Mouse (Mus musculus) kidney, adult 9 months (tissue): ENCODE results near the gene Chrdl2.
"Not testable (repeated sequence)": the region's sequence is repeated elsewhere in the genome, so short reads cannot be mapped to it uniquely, and the experiment has no call there.

ENCODE experiments used
- DNase-seq: peaks from one replicate; pipeline ENCODE4 v3.0.0; 2022

Chrdl2 gene

DNA sequence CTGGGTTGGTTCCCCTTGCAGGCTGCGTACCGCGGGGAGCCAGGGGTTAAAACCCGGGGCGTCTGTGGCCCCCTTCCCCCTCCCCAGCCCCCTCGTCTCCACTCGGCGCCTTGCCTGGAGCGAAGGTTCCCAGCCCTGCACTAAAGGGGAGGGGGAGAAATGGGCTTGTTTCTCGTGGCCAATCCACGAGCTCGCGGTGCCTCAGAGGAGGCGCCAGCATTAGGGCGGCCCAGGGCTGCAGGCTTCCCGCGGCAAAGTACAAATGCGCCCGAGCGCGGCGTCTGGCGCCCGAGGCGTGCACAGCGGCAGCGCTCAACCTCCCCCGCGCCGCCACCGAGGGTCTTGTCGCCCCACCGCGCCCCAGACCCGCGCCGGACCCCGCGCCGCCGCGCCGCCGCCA lies at the start of gene Chrdl2:
TSS of gene Chrdl2 (plus strand) at position 383 of the 400 bp plus-strand sequence.
- peak; percentile 26 for DNase-seq

DNA sequence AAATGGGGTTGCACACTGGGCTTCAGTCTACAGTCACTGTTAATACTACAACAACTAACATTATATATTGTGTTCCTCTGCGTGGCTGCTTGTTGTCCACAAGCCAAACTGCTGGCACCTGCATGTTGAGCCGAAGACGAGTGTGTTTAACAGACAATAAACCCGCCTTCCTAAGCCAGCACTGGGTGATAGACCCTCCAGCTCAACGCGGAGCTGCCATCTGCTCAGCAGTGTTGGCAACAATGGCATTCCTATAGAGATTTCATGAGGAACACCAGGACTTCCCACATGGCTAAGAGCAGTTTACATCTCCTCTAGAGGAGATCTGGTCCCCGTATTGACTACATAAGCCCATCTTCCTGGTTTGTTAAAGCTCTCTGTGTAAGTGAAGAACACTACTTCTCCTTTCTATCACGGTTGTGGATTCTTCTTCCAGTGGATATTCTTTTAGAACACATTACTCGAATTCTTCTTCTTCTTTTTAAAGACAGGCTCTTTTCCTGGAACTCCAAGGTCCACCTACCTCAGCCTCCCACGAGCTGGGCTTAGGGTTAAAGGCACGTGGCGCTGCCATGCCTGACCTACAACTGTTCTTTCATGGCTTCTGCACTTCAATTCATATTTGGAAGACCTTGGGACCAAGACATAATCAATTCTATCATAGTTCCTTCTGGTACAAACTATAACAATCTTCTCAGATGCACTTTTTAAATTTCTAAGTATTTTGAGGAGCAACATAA lies 48.6 kb upstream of the Chrdl2 start:
- no peak for DNase-seq

DNA sequence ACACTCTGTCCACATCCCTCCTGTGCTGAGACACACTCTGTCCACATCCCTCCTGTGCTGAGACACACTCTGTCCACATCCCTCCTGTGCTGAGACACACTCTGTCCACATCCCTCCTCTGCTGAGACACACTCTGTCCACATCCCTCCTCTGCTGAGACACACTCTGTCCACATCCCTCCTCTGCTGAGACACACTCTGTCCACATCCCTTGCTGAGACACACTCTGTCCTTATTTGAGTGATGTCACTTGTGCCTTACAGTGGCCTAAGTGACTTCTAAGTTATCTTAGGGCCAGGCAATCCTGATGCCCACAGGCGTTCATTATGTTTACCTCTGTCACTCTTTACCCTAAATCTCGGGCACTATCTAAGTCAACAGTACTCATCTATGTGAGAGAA lies 45.4 kb upstream of the Chrdl2 start:
- not testable (repeated sequence) for DNase-seq

DNA sequence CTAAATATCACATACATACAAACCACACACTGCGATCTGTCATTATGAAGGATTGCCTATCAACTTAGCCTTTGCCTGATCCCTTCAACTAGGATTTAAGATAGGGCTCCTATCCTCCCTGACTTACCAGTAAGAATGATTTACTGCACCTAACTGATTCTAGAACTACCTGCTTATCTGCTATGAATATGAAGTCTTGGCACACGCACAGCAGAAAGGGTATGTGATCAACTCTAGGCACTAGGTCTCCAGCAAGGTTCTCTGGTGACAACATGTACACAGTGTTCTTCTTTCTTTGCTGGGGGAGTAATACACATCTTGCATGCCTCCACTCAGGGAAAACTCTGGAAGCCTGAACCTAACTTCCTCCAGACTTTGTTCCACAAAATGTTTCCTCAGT lies 44.5 kb upstream of the Chrdl2 start:
- no peak for DNase-seq

DNA sequence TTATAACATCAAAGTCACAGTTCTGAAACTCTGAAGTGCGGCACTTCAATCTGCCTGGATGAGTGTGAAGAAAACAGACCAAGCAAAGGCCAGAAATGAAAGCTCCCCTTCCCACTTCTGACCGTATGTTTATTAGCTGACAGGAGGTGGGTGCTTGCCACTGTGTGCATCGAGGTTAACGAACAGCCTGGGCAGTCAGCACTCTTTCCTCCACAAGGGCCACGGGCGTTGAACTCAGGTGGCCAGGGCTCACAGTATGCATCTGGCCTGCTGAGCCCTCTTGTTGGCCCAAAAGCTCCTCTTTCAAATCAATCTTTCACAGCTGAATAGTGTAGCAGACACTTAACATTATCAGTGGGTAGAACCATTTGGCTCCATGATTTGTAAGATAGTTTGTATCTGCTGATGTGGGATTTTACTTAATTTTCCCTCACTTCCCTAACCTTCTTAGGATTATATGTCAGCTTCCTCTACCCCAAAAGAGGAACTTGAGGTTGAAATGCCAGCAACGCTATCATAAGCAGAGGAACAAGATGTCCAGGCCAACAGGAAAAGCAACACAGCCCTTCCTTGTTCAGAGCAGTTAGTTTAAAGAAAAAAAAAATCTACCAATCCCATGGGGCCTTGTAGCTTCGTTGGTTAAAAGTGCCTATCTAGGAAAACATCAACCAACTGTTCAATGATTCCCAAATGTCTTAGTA lies 43.3 kb upstream of the Chrdl2 start:
- peak; percentile 79 for DNase-seq

DNA sequence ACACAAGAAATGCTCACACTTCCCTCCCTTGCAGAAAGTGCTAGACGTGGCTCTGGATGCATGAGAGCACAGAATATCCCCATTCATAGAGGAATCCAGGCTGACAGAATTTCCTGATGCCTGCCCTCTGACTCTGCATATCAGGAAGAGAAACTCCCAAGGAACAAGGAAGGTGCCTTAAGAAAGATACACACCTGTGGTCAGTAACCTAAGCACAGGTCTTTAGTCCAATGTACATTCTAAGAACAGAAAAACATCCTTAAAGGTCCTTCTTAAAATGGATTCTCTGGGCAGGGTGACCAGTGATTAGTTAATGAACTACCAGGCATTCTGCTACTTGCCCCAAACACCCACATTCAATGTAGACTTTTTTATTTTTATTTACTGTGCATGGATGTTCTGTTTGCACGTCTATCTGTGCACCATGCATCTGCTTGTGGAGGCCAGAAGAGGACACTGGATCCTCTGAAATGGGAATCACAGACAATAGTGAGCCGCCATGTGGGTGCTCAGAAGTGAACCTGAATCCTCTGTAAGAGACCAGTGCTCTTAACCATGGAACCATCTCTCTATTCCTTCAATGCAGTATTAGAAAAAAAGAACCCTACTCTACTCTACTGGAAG lies 42.6 kb upstream of the Chrdl2 start:
- DNase-seq: no peak

DNA sequence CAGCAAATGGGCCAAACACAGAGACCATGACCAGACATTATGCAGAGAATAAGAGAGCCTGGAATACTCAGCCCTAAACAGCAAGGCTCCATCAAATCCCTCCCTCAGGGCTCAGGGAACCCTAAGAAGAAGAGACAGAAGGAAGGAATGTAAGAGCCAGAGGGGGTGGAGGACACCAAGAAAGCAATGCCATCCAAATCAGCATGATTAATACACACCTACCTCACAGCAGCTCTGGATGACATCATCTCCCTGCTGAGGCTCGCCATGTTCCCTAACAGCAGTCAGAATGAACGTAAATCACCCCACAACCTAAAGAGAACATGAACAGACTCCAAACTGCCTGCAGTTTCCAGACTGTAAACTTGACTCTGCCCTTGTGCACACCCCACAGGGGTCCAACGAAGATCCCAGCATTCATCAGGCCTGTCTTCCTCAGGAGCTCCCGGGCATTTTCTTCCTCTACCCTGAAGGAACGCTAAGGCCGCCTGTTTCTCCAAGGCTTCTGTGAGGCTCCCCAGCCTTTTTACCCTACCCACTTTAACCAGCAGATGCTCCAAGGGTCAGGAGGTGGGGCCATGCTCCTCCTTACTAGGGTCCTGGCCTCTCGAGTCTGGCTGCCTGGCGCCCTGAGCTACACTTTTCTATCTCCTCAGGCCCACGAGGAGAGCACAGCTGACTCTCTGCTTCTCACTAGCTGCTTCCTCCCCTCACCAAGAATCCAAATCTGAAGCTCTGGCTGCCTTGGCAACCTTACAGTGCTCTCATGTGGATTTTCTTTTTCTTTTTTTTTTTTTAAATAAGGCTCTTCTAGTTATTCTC lies 40.7 kb upstream of the Chrdl2 start:
- DNase-seq: peak; percentile 73

DNA sequence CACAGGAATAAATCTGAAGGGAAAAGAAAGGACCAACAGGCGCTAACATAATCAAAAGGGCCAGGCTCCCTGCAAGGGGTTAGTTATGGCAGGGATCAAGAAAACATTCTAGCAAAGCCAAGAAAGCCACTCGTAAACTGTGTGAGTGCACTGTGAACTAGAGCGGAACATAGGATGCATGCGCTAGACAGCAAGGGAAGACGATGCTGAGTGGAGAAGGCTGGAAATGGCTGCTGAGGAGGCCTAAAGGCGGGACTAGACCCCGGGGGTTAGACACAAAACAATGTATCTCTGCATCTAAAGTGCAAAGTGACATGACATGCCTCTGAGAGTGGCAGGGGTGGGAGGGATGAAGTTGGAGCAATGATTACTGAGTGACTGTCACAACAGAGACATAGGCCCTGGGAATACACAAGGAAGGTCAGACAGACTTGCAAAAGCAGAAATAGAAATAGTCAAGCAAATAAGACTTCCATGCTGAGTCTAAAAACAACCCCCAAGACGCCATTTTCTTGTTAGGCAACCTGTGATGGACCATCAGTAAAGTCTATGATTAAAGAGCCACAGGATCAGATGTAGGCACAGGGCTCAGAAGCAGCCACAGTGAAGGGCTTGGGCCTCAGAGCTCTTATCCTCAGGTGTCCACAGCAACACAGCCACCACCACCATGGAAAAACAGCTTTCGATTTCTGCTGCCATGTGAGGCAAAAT lies 39.8 kb upstream of the Chrdl2 start:
- no peak for DNase-seq

DNA sequence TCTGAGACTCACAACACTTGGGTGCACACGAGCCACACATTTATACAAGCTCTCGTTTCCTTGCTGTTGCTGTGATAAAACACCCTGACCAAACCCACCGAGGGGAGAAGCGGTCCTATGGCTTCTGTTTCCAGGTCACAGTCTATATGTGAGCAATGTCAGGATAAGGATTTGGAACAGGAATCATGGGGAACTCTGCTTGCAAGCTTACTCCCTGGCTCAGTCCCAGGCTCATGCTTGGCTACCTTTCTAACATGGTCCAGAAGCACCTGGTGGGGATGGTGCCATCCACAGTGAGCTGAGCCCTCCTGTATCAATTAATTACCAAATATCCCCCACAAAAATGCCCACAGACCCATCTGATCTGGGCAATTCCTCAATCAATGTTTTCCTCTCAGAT lies 36.8 kb upstream of the Chrdl2 start:
- no peak for DNase-seq

DNA sequence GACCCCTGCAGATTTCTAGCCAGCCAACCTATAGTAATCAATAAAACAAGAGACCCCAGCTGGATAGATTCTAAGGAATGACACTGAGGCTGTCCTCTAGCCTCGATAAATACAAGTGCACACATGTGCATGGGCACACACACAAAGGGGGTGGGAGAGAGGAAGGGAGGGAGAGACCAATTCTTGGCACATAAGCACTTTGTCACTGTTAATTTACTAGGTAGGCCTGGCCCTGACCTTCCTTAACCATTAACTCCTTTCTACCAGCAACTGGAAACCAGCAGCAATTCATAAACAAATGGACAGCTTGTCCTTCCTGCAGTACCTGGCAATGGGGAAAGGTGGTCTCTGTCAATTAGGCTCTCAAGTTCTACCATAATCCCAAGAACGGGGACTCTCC lies 34.0 kb upstream of the Chrdl2 start:
- DNase-seq: peak; percentile 82

DNA sequence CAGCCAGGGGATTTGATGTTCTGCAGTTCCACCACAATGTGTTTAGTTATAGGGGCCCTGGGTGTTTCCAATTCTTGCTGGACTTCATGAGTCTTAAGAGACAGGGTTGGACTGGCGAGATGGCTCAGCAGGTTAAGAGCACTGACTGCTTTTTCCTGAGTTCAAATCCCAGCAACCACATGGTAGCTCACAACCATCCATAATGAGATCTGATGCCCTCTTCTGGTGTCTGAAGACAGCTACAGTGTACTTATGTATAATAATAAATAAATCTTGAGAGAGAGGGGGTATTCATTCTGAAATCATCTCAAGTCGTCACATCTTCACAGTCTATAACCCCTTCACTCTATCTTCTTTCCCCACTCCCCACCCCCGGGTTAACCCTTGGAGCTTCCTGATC lies 33.1 kb upstream of the Chrdl2 start:
- not testable (repeated sequence) for DNase-seq

DNA sequence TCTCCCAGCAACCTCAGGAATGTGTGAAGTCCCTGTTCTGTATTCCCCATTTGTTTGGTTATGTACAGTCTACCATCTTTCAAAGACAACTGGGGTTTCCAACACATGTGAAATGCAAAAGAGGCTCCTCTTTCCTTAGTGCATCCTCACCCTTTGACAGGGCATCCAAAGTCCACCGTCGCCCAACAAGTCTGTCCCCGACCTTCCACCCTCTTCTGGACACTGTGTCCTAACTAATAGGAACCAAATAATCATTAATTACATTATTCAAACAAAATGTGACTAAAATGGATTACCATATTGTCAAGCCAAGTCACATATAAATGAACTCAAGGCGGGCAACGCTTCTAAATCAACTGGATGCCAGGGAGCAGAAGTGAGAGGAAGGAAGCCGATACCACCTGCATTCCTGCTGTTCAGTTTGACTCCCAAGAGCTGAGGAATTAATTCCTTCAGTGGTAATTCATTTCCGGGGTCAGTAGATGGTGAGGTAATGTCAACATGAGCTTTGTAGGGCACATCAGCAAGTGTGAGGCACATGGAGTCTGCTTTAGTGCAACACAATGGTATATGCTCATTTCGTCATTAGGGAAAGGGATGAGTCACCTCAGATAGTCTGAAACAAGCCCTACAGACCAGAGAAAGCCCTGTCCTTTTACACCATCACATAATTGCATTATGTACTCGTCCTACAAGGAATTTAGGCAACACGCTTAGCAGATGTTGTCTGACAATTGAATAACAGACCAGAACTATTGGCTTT lies 31.6 kb upstream of the Chrdl2 start:
- DNase-seq: peak; percentile 84

DNA sequence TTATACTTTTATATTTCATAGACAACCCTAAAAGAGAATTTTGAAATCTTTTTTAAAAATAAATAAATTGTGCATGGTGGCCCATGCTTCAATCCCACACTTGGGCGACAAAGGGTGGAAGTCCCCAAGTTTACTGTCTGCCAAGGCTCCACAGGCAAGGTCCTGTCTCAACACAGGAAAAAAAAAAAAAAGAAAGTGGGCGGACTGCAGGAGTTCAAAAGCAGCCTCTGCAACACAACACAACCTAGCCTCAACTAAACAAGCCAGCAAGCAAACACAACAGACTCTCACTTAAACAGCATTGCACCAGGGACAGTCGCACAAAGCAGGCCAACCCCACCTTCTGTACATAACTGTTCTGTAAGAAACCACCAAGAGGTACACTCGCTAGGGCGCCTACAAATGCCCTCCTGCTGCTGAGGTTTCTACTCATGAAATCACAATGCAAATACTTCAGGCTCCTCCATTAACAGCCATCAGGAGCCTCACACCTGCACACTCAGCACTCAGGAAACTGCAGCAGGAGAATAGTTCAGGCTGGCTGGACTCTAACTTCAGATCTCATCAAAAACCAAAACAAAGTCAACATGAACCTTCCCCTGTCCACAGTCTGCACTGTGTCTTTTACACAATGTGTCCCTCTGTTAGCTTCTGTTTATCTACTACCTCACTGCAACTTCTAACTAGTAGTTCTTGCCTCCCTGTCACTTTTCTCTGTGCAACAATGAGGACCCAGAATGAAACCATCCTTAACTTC lies 30.0 kb upstream of the Chrdl2 start:
- peak; percentile 58 for DNase-seq

DNA sequence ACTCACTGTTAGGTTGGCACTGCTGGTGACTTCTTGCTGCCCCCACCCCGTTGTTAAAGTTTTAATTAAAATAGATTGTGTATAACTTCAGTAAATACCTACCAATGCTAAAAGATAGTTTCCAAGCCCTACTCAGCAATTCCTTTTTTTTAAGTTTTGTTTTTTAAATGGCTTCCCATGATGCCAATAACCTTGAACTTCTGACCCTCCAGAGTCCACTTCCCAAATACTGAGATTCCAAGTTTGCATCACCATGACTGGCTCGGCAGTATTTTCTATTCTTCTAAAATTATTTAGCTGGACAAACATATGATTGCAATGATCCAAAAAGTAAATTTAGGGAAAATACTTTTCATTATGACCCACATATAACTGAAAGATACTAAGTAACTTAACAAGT lies 27.9 kb upstream of the Chrdl2 start:
- DNase-seq: no peak

DNA sequence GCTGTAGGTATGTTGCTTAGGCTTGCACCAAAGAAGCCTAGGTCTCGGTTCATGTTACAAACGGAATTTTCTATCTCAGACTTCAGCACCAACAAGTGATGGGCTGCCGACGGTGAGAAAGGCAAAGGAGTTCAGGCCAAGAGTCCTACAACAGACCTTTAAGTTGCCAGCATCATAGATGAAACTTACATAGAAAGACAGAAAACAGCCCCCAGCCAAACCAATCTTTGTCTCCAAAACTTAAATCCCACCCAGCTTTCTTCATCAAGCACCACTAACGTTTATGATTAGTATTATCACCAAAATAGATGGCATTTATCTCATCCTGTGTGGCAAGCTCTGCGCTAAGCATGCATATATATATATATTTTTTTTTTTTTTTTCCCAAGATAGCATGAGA lies 26.9 kb upstream of the Chrdl2 start:
- no peak for DNase-seq

DNA sequence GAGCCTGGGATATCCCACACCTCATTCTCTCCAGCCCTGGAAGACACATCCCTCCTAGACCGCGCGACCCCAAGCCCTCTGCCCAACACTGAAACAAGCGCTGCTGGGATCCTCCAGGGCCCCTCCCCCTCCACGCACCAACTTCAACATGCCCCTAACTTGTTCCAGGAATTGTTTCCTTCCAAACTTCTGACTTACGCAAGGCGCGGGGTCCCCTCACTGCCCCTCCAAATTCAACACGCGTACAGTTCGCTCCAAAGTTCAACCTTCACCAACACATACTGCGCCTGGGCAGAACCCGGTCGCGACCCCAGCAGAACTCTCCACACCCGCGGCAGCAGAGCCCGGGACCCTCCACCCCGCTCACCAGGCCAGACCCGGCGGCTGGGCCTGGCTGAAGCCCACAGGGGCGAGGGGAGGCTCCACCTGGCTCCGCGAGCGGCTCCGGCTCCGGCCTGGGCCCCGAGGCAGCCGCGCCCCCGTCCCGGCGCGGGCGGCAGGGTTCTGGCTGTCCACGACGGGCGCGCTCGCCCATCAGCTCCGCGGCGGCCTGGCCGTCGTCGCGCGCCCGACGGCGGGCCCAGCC lies 26.3 kb upstream of the Chrdl2 start:
- DNase-seq: peak; percentile 60

DNA sequence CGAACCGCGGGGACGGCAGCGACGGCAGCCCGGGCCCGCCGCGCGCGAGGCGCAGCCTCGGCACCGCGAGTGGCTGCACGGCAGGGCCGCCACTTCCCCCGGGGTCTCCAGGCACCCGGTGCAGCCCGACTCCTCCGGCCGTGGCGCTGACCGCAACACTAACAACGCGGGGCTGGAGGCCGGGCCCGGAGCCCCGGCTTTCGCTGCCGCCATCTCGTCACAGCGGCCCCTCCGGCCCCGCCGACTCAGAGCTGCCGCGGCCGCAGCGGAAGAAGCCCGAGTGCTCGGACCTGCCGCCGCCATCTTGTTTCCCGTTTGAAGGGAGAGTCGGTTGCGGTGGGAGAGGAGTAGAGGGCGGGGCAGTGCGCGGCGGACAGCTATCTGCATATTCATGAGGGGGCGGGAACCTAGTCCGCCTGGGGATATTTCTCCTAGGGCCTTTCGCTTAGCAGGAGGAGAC lies 25.8 kb upstream of the Chrdl2 start, which contains the start of gene Rnf169:
TSS of gene Rnf169 (minus strand) at position 317 of the 460 bp plus-strand sequence.
- DNase-seq: peak; percentile 96

DNA sequence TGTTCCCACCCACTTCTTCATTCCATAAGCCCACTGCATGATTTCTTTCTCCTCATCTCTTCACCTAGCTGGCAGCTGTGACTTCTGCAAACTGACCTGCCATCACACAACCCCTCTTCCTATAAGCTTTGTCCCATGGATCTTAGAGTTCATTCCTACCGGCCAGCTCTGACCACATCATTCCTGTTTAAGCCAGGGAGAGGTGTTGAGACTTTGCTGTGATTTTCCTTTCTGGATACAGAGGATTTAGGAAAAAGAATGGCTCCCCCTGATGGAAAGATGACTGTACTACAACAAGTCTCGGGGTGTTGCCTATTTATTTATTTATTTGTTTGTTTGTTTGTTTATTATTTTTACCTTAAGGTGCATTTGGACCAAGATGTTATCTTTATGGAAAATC lies 24.7 kb upstream of the Chrdl2 start:
- DNase-seq: peak; percentile 80

DNA sequence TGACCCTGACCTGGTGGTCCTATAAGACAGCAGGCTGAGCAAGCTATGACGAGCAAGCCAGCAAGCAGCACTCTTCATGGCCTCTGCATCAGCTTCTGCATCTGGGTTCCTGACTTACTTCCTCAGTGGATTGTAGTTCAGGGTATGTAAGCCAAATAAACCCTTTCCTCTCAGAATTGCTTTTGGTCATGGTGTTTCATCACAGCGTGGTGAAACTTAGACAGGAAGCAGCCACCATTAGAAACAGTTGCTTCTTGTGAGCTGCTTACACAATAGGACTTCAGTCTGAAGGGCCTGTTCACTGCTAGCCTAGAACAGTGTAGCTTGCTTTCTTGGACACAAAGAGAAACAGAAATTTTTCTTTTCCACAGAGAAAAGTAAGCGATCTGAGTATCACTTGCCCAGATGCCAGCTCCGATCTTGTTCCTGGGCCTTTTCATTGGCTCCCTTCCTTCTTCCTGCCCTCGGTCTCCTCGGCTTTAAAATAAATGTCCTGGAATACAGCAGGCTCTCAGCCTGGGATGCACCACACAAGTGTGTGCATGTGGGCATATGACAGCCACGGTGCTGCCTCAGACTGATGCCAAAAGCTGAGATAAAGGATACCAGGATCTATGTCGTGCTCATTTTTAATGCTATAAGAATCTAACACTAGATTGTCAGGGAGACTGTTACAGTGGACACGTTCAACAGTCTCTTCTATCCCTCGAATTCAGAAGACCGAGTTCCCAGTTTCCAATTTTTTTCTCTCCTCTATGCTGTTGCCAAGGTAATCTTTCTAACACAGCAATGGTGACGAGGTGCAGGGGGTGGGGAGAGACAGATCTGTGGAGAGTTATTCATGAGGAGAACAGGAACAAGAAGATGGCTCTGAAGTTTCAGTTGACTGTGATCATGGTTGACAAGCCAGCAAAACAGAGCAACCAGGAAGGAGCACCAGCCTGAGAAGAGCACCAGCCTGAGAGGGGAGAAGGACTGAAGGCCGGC lies 23.4 kb upstream of the Chrdl2 start:
- DNase-seq: no peak
